Mouse (Mus musculus) intestine, postnatal 0 days (tissue): ENCODE measurements around the gene Lilr4b. TPM values are rescaled to one million over a fixed set of nuclear protein-coding genes. Genes with fewer than 3 reads are reported as not detected.
"Not testable (repeated sequence)": the region's sequence is repeated elsewhere in the genome, so short reads cannot be mapped to it uniquely, and the experiment has no call there.

Experiments used
- ATAC-seq: fragments of 200-750 bp; cut with Nextera tagmentation; 2 replicates; pipeline ENCODE4 v1.8.0; 2017; ENCODE audit warnings: mild to moderate bottlenecking, moderate TSS enrichment, moderate library complexity
- H3K27ac ChIP-seq: fragments of 300-500 bp; sonication (generic); 2 replicates; pipeline ENCODE4 v1.5.1; 2014; ENCODE audit warnings: mild to moderate bottlenecking, low read depth, low read length, moderate library complexity
- H3K27me3 ChIP-seq: fragments of 300-500 bp; sonication (generic); replicated peaks from 2 replicates; pipeline ENCODE4 v1.6.1; 2014; ENCODE audit warnings: low read length, mixed read lengths; ENCODE audit not compliant: control insufficient read depth, insufficient read depth
- H3K36me3 ChIP-seq: fragments of 300-500 bp; sonication (generic); 2 replicates; pipeline ENCODE4 v1.6.1; 2014; ENCODE audit warnings: mild to moderate bottlenecking, moderate library complexity; ENCODE audit not compliant: control insufficient read depth, insufficient read depth
- H3K4me1 ChIP-seq: fragments of 300-500 bp; sonication (generic); replicated peaks from 2 replicates; pipeline ENCODE4 v1.6.1; 2014; ENCODE audit warnings: antibody characterized with exemption, low read length, mixed read lengths; ENCODE audit not compliant: control insufficient read depth, insufficient read depth
- H3K4me2 ChIP-seq: fragments of 300-500 bp; sonication (generic); replicated peaks from 2 replicates; pipeline ENCODE4 v1.6.1; 2014; ENCODE audit warnings: low read depth, mild to moderate bottlenecking, moderate library complexity
- H3K4me3 ChIP-seq: fragments of 300-500 bp; sonication (generic); 2 replicates; pipeline ENCODE4 v1.5.1; 2014; ENCODE audit warnings: low read depth, low read length
- H3K9ac ChIP-seq: fragments of 300-500 bp; sonication (generic); 2 replicates; pipeline ENCODE4 v1.6.1; 2014; ENCODE audit warnings: mild to moderate bottlenecking, low read depth, low read length
- H3K9me3 ChIP-seq: fragments of 300-500 bp; sonication (generic); 2 replicates; pipeline ENCODE4 v1.6.1; 2016; ENCODE audit warnings: mixed run types; ENCODE audit not compliant: control insufficient read depth
- CTCF ChIP-seq: sonication (generic); IDR thresholded peaks from 2 replicates; pipeline ENCODE4 v1.5.1; 2016; ENCODE audit warnings: low read depth, mild to moderate bottlenecking, control low read depth, antibody characterized with exemption, moderate library complexity
- whole genome bisulfite sequencing: fragments of 180-500 bp; shearing (Covaris S2); extraction: QIAGEN DNeasy Blood & Tissue Kit; methylation state at CpG from one replicate; pipeline ENCODE4 v1.1.7; 2014; 5-methylcytosine and 5-hydroxymethylcytosine counted together
- polyA plus RNA-seq: library from polyadenylated mRNA; unstranded; fragments of >200 nt; fragmentation: Nextera tagmentation; extraction: Ambion mirVana; gene quantifications from 2 replicates; pipeline ENCODE4 v1.2.1, GENCODE M21; 2015

Lilr4b gene
- polyA plus RNA-seq, 1 experiment from 2014 or later, result 1.5 TPM

DNA sequence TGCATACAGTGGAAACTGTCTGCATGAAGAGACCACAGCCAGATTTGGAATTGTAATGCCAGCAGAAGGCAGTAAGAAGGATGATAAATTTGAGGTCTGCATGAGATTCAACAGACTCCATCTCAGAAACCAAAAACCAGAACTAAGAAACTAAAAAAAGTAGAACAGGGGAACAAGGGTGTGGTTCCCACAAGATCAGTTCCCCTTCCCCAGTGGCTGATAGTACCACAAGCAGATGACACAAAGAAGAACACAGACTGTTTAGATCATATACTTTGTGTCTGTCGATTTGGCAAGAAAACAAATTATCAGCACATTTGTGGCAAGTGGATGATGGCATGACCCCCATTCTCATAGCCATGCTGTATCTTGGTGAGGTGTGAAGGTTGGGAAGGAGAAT, 24.7 kb upstream of the Lilr4b start:
- Histone ChIP-seq H3K27me3 (no peaks in the 10 kb centered on the region), H3K4me1 (no peaks in the 10 kb centered on the region), H3K36me3 (no peaks in the 10 kb centered on the region), H3K9ac (no peak overlapping the region), H3K4me3 (no peak overlapping the region), H3K4me2 (no peak overlapping the region), H3K27ac (no peak overlapping the region), H3K9me3 (no peaks in the 10 kb centered on the region)
- ATAC-seq, result no peak
- TF ChIP-seq CTCF, result no peak
- 88% methylated on average over 1 of the region's 1 CpGs for WGBS

GRCm38 (mm10) chr10:51456369-51456768, 24.1 kb upstream of the Lilr4b start:
- no peaks in the 10 kb centered on the region for H3K27me3 ChIP-seq
- WGBS, result 75% methylated on average over 4 of the region's 4 CpGs
- no peaks in the 10 kb centered on the region for H3K36me3 ChIP-seq
- no peak overlapping the region for H3K9ac ChIP-seq
- H3K4me1 ChIP-seq, result no peaks in the 10 kb centered on the region
- no peak overlapping the region for H3K4me3 ChIP-seq
- no peak overlapping the region for H3K27ac ChIP-seq
- no peak for TF ChIP-seq CTCF
- H3K4me2 ChIP-seq, result no peak overlapping the region
- ATAC-seq, result no peak
- no peaks in the 10 kb centered on the region for H3K9me3 ChIP-seq

- 60% methylated on average over 4 of the region's 4 CpGs for WGBS
- not testable (repeated sequence) for H3K4me1 ChIP-seq, H3K4me3 ChIP-seq, H3K9me3 ChIP-seq, H3K9ac ChIP-seq, H3K4me2 ChIP-seq, H3K27me3 ChIP-seq, ATAC-seq, H3K27ac ChIP-seq, H3K36me3 ChIP-seq
Observed at GRCm38 (mm10) chr10:51463800-51464199, 16.6 kb upstream of the Lilr4b start.

DNA sequence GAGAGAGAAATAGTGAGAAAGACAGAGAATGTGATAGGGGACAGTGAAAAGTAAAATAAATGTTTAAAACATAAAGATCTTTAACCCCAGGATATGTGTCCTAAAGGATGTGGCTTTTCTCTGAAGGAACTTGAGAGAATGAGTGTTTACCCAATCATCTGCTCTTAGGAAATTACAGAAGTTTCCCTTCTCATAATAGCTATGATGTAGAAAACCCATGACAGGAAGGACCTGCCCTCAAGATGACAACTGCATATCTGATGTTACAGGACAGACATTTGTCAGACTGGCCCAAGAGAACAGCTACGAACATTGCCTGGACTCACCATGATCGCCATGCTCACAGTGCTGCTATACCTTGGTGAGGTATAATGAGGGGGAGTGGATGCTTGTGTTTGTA, 10.3 kb downstream of the Lilr4b start, which contains the start of gene Lilrb4a:
Gene Lilrb4a (plus strand): TSS at position 266 of the 400 bp plus-strand sequence.
- H3K4me3 ChIP-seq, H3K36me3 ChIP-seq, H3K9ac ChIP-seq, H3K4me1 ChIP-seq, ATAC-seq, H3K27ac ChIP-seq, H3K4me2 ChIP-seq, H3K27me3 ChIP-seq, H3K9me3 ChIP-seq: not testable (repeated sequence)
- WGBS, result no CpG with 5 or more reads among the region's 2 CpGs

DNA sequence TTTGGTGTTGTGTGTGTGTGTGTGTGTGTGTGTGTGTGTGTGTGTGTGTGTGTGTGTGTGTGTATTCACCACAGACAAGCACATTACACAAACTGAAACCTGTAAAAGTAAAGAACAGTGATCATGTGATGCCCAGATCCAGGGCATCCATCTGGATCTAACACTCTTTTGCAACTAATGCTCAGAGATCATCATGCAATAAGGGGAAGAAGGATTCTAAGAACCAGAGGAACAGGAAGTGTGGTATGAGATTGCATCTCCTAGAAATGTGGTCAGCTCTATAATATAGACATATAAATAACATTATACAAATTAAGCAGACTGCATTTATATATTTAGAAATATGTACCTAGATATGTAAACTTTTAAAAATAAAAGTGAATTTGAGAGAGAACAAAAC, 39.6 kb downstream of the Lilr4b start:
- H3K4me2 ChIP-seq, result no peak overlapping the region
- no peak overlapping the region for H3K27ac ChIP-seq
- H3K4me3 ChIP-seq, result no peak overlapping the region
- H3K27me3 ChIP-seq, result no peaks in the 10 kb centered on the region
- H3K9me3 ChIP-seq, result no peaks in the 10 kb centered on the region
- ATAC-seq, result no peak
- no peaks in the 10 kb centered on the region for H3K36me3 ChIP-seq
- no peak overlapping the region for H3K9ac ChIP-seq
- no peak for TF ChIP-seq CTCF
- H3K4me1 ChIP-seq, result no peaks in the 10 kb centered on the region

DNA sequence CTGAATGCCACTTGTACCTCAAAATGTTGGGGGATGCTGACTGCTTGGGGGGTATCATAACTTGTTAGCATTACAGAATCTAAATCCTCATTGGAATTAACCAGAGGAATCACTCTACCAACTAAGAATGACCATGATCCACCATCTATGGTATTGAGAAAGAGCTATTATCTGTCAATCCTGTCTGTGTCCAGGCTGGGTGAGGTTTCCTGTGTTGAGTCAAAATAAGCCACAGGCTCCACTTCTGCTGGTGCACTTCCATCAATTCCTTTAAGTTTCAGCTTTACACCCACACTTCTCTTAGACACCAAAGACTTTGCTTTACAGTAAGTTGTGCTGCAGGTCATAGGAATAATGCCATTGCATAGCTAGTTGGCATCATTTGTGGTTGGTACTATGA, 41.0 kb downstream of the Lilr4b start:
- Histone ChIP-seq H3K27ac (no peak overlapping the region), H3K4me2 (no peak overlapping the region), H3K4me1 (no peaks in the 10 kb centered on the region), H3K36me3 (no peaks in the 10 kb centered on the region), H3K9ac (no peak overlapping the region), H3K9me3 (no peaks in the 10 kb centered on the region), H3K27me3 (no peaks in the 10 kb centered on the region), H3K4me3 (no peak overlapping the region)
- TF ChIP-seq CTCF, result no peak
- no peak for ATAC-seq

- no peak overlapping the region for H3K4me3 ChIP-seq
- 67% methylated on average over 7 of the region's 7 CpGs for WGBS
- H3K27me3 ChIP-seq, result no peaks in the 10 kb centered on the region
- H3K27ac ChIP-seq, result no peak overlapping the region
- no peaks in the 10 kb centered on the region for H3K36me3 ChIP-seq
- no peak overlapping the region for H3K9ac ChIP-seq
- TF ChIP-seq CTCF, result no peak
- H3K4me2 ChIP-seq, result no peak overlapping the region
- H3K4me1 ChIP-seq, result no peaks in the 10 kb centered on the region
- no peak for ATAC-seq
- no peaks in the 10 kb centered on the region for H3K9me3 ChIP-seq
Observed at GRCm38 (mm10) chr10:51526090-51526489, 45.7 kb downstream of the Lilr4b start.
